Mouse (Mus musculus) CH12.LX (cell line): ENCODE results near the gene Zcchc13. TPM values are rescaled to one million over a fixed set of nuclear protein-coding genes. Genes with fewer than 3 reads are reported as not detected.
A peak's percentile ranks its signal among the peaks of the same experiment; 100 is the strongest.

Experiments
- DNase-seq: peaks from one replicate; pipeline ENCODE4 v3.0.0-alpha.2; 2013; ENCODE audit errors: extremely low read depth
- H3K27ac ChIP-seq: 2 replicates; pipeline ENCODE4 v1.5.1; 2012; ENCODE audit warnings: low read depth, mild to moderate bottlenecking, control low read depth, moderate library complexity; ENCODE audit not compliant: insufficient read depth
- H3K27me3 ChIP-seq: replicated peaks from 2 replicates; pipeline ENCODE3; 2012; ENCODE audit warnings: inconsistent platforms
- H3K36me3 ChIP-seq, 2 experiments: replicated peaks in 1 of 2; 2 replicates each; pipeline versions ENCODE3 to v1.6.1; 2012; ENCODE audit warnings: inconsistent platforms in 1 of 2, low read length in 1 of 2, mild to moderate bottlenecking in 1 of 2, mixed read lengths in 1 of 2, moderate library complexity in 1 of 2; ENCODE audit not compliant: control insufficient read depth in 1 of 2, insufficient read depth in 1 of 2
- H3K4me1 ChIP-seq, 2 experiments: 2 replicates each; pipeline ENCODE4 v1.6.1; 2012; ENCODE audit warnings: inconsistent platforms in 1 of 2, moderate library complexity in 1 of 2; ENCODE audit not compliant: insufficient read depth in 2 of 2, control insufficient read depth in 1 of 2
- H3K4me2 ChIP-seq: 2 replicates; pipeline ENCODE4 v1.6.1; 2012; ENCODE audit warnings: low read depth, mild to moderate bottlenecking, control low read depth; ENCODE audit not compliant: poor library complexity, insufficient read depth, severe bottlenecking
- H3K4me3 ChIP-seq, 3 experiments: fragments of 150-350 bp in 1 of 3; sonication (generic) in 1 of 3; replicated peaks in 1 of 3; 2 replicates each; pipeline versions ENCODE3 to v1.5.1; 2011 to 2012; ENCODE audit warnings: low read depth in 2 of 3, low read length in 2 of 3, mild to moderate bottlenecking in 2 of 3, moderate library complexity in 2 of 3, control low read depth in 1 of 3, improper control_type of control experiment in 1 of 3, inconsistent platforms in 1 of 3, mixed read lengths in 1 of 3; ENCODE audit not compliant: poor library complexity in 1 of 3
- H3K79me2 ChIP-seq: replicated peaks from 2 replicates; pipeline ENCODE4 v1.6.1; 2012; ENCODE audit warnings: mild to moderate bottlenecking, moderate library complexity; ENCODE audit not compliant: control insufficient read depth, poor library complexity, insufficient read depth, severe bottlenecking; ENCODE audit errors: extremely low read depth
- H3K9ac ChIP-seq: 2 replicates; pipeline ENCODE4 v1.6.1; 2012; ENCODE audit warnings: low read depth, mild to moderate bottlenecking, control low read depth, moderate library complexity; ENCODE audit not compliant: insufficient read depth
- H3K9me3 ChIP-seq: replicated peaks from 2 replicates; pipeline ENCODE3; 2012; ENCODE audit warnings: low read length, inconsistent platforms, mixed read lengths
- BHLHE40 ChIP-seq: IDR thresholded peaks from 2 replicates; pipeline ENCODE4 v1.6.1; 2011; ENCODE audit warnings: mild to moderate bottlenecking, low read depth, low read length, improper control_type of control experiment
- CHD2 ChIP-seq: IDR thresholded peaks from 2 replicates; pipeline ENCODE4 v1.6.1; 2011; ENCODE audit warnings: low read length, improper control_type of control experiment
- ELF1 ChIP-seq: IDR thresholded peaks from 2 replicates; pipeline ENCODE4 v1.6.1; 2014; ENCODE audit warnings: low read depth, mild to moderate bottlenecking, inconsistent platforms, low read length, improper control_type of control experiment
- HCFC1 ChIP-seq: IDR thresholded peaks from 2 replicates; pipeline ENCODE4 v1.6.1; 2012; ENCODE audit warnings: low read depth, mild to moderate bottlenecking, inconsistent platforms, low read length, improper control_type of control experiment
- IRF4 ChIP-seq: IDR thresholded peaks from 2 replicates; pipeline ENCODE4 v1.6.1; 2014; ENCODE audit warnings: low read depth, mild to moderate bottlenecking, inconsistent platforms, low read length, improper control_type of control experiment
- JUN ChIP-seq: IDR thresholded peaks from 2 replicates; pipeline ENCODE4 v1.6.1; 2011; ENCODE audit warnings: low read depth, mild to moderate bottlenecking, low read length, improper control_type of control experiment, moderate library complexity; ENCODE audit not compliant: insufficient read depth
- MAFK ChIP-seq: IDR thresholded peaks from 2 replicates; pipeline ENCODE4 v1.6.1; 2011; ENCODE audit warnings: low read length, improper control_type of control experiment; ENCODE audit not compliant: insufficient replicate concordance
- MAZ ChIP-seq: IDR thresholded peaks from 2 replicates; pipeline ENCODE4 v1.6.1; 2012; ENCODE audit warnings: low read depth, mild to moderate bottlenecking, inconsistent platforms, low read length, improper control_type of control experiment, moderate library complexity
- MEF2A ChIP-seq: IDR thresholded peaks from 2 replicates; pipeline ENCODE4 v1.6.1; 2014; ENCODE audit warnings: low read depth, mild to moderate bottlenecking, inconsistent platforms, low read length, improper control_type of control experiment, borderline replicate concordance
- MYC ChIP-seq: IDR thresholded peaks from 2 replicates; pipeline ENCODE4 v1.6.1; 2011; ENCODE audit warnings: low read depth, mild to moderate bottlenecking, improper control_type of control experiment, low read length
- NELFE ChIP-seq: IDR thresholded peaks from 2 replicates; pipeline ENCODE4 v1.6.1; 2011; ENCODE audit warnings: low read depth, low read length, improper control_type of control experiment
- NRF1 ChIP-seq: IDR thresholded peaks from 2 replicates; pipeline ENCODE4 v1.6.1; 2014; ENCODE audit warnings: low read depth, mild to moderate bottlenecking, inconsistent platforms, low read length, improper control_type of control experiment, moderate library complexity
- POLR2A ChIP-seq: IDR thresholded peaks from 2 replicates; pipeline ENCODE4 v1.6.1; 2011; ENCODE audit warnings: low read depth, mild to moderate bottlenecking, improper control_type of control experiment, low read length
- POLR2AphosphoS2 ChIP-seq: IDR thresholded peaks from 2 replicates; pipeline ENCODE4 v1.6.1; 2011; ENCODE audit warnings: low read depth, low read length, improper control_type of control experiment
- RCOR1 ChIP-seq: conservative IDR thresholded peaks from 2 replicates; pipeline ENCODE4 v1.6.1; 2012; ENCODE audit warnings: low read depth, mild to moderate bottlenecking, inconsistent platforms, low read length, improper control_type of control experiment
- SIN3A ChIP-seq: IDR thresholded peaks from 2 replicates; pipeline ENCODE4 v1.6.1; 2012; ENCODE audit warnings: low read length, improper control_type of control experiment, inconsistent platforms
- TBP ChIP-seq: conservative IDR thresholded peaks from 2 replicates; pipeline ENCODE4 v1.6.1; 2011; ENCODE audit warnings: low read depth, low read length, improper control_type of control experiment
- TCF12 ChIP-seq: IDR thresholded peaks from 2 replicates; pipeline ENCODE4 v1.6.1; 2014; ENCODE audit warnings: low read depth, mild to moderate bottlenecking, inconsistent platforms, low read length, improper control_type of control experiment
- ZC3H11A ChIP-seq: IDR thresholded peaks from 2 replicates; pipeline ENCODE4 v1.6.1; 2012; ENCODE audit warnings: low read depth, mild to moderate bottlenecking, inconsistent platforms, low read length, improper control_type of control experiment
- ZKSCAN1 ChIP-seq: IDR thresholded peaks from 2 replicates; pipeline ENCODE4 v1.6.1; 2012; ENCODE audit warnings: low read depth, inconsistent platforms, low read length, improper control_type of control experiment, borderline replicate concordance
- ZMIZ1 ChIP-seq: IDR thresholded peaks from 2 replicates; pipeline ENCODE4 v1.6.1; 2012; ENCODE audit warnings: low read depth, mild to moderate bottlenecking, inconsistent platforms, low read length, improper control_type of control experiment
- ZNF384 ChIP-seq: IDR thresholded peaks from 2 replicates; pipeline ENCODE4 v1.6.1; 2012; ENCODE audit warnings: low read depth, low read length, improper control_type of control experiment, inconsistent platforms
- dilution Hi-C: fragments of 300-500 bp; cut with MboI; formaldehyde crosslinking; loops from 2 replicates; pipeline ENCODE4 v1.14.3; 2020; ENCODE audit warnings: low sequenced_read_pairs; ENCODE audit not compliant: extremely low pct_unique_long_range_greater_than_20kb, extremely low pct_ligation_motif_present
- in situ Hi-C: fragments of 300-500 bp; cut with MboI; formaldehyde crosslinking; loops from 3 replicates; pipeline ENCODE4 v1.14.3; 2019; ENCODE audit warnings: low sequenced_read_pairs, low pct_ligation_motif_present, low pct_unique_long_range_greater_than_20kb, mixed read lengths
- polyA plus RNA-seq: library from polyadenylated mRNA; unstranded; fragments of >175 nt; gene quantifications from 2 replicates; pipeline ENCODE4 v1.2.1, GENCODE M21; 2012; ENCODE audit warnings: low read depth; ENCODE audit not compliant: insufficient read length
- total RNA-seq, 2 experiments: library from RNA; depleted of rRNA; stranded (reverse); fragments of 300-350 nt in 1 of 2; fragments of >200 nt in 1 of 2; gene quantifications; 2 replicates each; pipeline ENCODE4 v1.2.3; 2012 to 2014

The Zcchc13 gene
- total and polyA plus RNA-seq, 3 experiments: 1.7 TPM; not detected in 2

DNA sequence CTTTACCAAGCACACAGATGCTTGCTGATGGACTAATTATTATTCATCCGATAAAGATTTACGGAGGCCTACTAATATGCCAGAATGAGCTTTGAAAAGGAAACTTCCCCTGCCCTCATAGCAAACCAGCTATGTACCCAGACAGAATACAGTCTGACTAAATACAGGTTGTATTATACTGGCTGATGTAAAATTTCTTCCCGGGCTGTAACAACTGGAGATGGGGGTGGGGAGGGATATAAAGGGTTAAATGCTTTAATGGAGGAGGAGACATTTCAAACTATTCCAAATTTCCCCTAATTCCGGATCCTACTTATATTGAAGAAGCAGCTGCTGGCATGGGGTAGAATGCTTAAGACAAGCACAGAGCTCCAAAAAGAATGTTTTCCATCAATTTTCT lies 14.9 kb upstream of the Zcchc13 start:
- dilution Hi-C loops: no loop called here
- no peak for DNase-seq
- Histone ChIP-seq H3K9ac (peak overlapping the region; percentile 98), H3K27me3 (no peaks in the 10 kb centered on the region), H3K4me1 (0 out of 4 replicates have a peak, but pooled peaks cover 0 to 7% of the 10 kb centered on the region in 2 experiments), H3K36me3 (peaks cover under 1 to 7% of the 10 kb centered on the region in 2 experiments), H3K4me3 (peak overlapping the region; percentile 52 to 71 (median 59)), H3K9me3 (no peaks in the 10 kb centered on the region), H3K79me2 (0 out of 2 replicates have a peak, but pooled peaks cover 4% of the 10 kb centered on the region), H3K4me2 (peak overlapping the region; percentile 78), H3K27ac (peak overlapping the region; percentile 92; the same call in 1 of the 2 replicates)
- in situ Hi-C loops: no loop called here
- peak; percentile 25; the same call in 1 of the 2 replicates for TF ChIP-seq CHD2
- TF ChIP-seq ZC3H11A: no peak

GRCm38 (mm10) chrX:103616162-103616535 lies 14.2 kb upstream of the Zcchc13 start:
- Histone ChIP-seq H3K9me3 (no peaks in the 10 kb centered on the region), H3K79me2 (0 out of 2 replicates have a peak, but pooled peaks cover 4% of the 10 kb centered on the region), H3K36me3 (peaks cover 0 to 7% of the 10 kb centered on the region in 2 experiments), H3K27me3 (no peaks in the 10 kb centered on the region), H3K4me3 (peak overlapping the region; percentile 52 to 71 (median 59)), H3K4me1 (0 out of 4 replicates have a peak, but pooled peaks cover 0 to 7% of the 10 kb centered on the region in 2 experiments), H3K4me2 (peak overlapping the region; percentile 78; the same call in 1 of the 2 replicates), H3K9ac (peak overlapping the region; percentile 98), H3K27ac (peak overlapping the region; percentile 92)
- peak; percentile 64 for DNase-seq
- in situ Hi-C loops (no loop called here), dilution Hi-C loops (no loop called here)
- TF ChIP-seq RCOR1 (no peak), JUN (no peak), ZKSCAN1 (no peak), SIN3A (0 out of 2 replicates have a peak, but pooled peaks have one; percentile 32), NELFE (no peak; the same call in 1 of the 2 replicates), MAZ (no peak), ZNF384 (no peak), CHD2 (no peak), MYC (peak; percentile 81; the same call in 1 of the 2 replicates), BHLHE40 (peak; percentile 60; the same call in 1 of the 2 replicates), HCFC1 (peak; percentile 32), MEF2A (0 out of 2 replicates have a peak, but pooled peaks have one; percentile 29), TCF12 (peak; percentile 36; the same call in 1 of the 2 replicates), POLR2A (peak; percentile 55), NRF1 (peak; percentile 81), IRF4 (no peak), ELF1 (no peak), ZMIZ1 (peak; percentile 71; the same call in 1 of the 2 replicates), POLR2AphosphoS2 (0 out of 2 replicates have a peak, but pooled peaks have one; percentile 26), TBP (peak; percentile 60), MAFK (no peak)
